Comparison of ENCODE assay signal across 8 mouse cellular contexts in genomic region chr15:10470151-10470831, GRCm38 (mm10). TPM values are rescaled to one million over a fixed set of nuclear protein-coding genes. Genes with fewer than 3 reads are reported as not detected.
A peak's percentile ranks its signal among the peaks of the same experiment; 100 is the strongest.
DNase-seq lines count a peak whose midpoint lies in the region; ATAC-seq and TF ChIP-seq lines count a peak whose summit lies in the region.

Dnajc21 (minus strand) TSS chr15:10470516.

- TF ChIP-seq POLR2A in kidney, adult 2 months (IDR thresholded peaks at IDR 0.05; ENCODE audit: low read depth, low read length): no peak

- TF ChIP-seq CTCF in kidney, adult 2 months (conservative IDR thresholded peaks at IDR 0.05; ENCODE audit: insufficient read depth, insufficient read length, low read depth, low read length): no peak

- WGBS in embryonic facial prominence, embryonic 12.5 days: under 1% methylated on average over 70 of the region's 87 CpGs
- WGBS in kidney, adult 2 months: 4% methylated on average over 85 of the region's 87 CpGs

- ATAC-seq in embryonic facial prominence, embryonic 12.5 days (ENCODE audit: insufficient number of reproducible peaks, insufficient read depth, low FRiP score, low TSS enrichment): peak; percentile 88

- peak within 1 kb of the TSS; percentile 83 for H3K9ac ChIP-seq in embryonic facial prominence, embryonic 12.5 days

- peak within 1 kb of the TSS; percentile 83 for H3K27ac ChIP-seq in embryonic facial prominence, embryonic 12.5 days
- peak within 1 kb of the TSS; percentile 11 for H3K27ac ChIP-seq in kidney, adult 2 months (ENCODE audit: insufficient read depth, low read depth, low read length)

- H3K9me3 ChIP-seq in embryonic facial prominence, embryonic 12.5 days: no peaks in the 10 kb centered on the region

- DNase-seq in A20 (ENCODE audit: low read depth, low spot score): peak; percentile 85
- peak; percentile 92 to 95 for DNase-seq in adrenal gland, postnatal 36 days
- peak; percentile 89 to 94 for DNase-seq in heart, adult 18-20 months
- peak; percentile 93 for DNase-seq in kidney, adult 2 months
- peak; percentile 91 for DNase-seq in liver
- peak; percentile 29 to 67 for DNase-seq in monocyte, adult 2 months (ENCODE audit: low read depth in 1 of 2, low spot score in 2 of 2)
- DNase-seq in spleen, postnatal 14 days (ENCODE audit: low spot score in 2 of 2): peak; percentile 69 to 72

- H3K4me1 ChIP-seq in embryonic facial prominence, embryonic 12.5 days: peaks cover 4% of the 10 kb centered on the region; the same call in 1 of the 2 replicates
- H3K4me1 ChIP-seq in kidney, adult 2 months (ENCODE audit: control insufficient read depth, insufficient read depth, low read length): peaks cover 6% of the 10 kb centered on the region; the same call in 1 of the 2 replicates

- peaks cover 3% of the 10 kb centered on the region for H3K36me3 ChIP-seq in embryonic facial prominence, embryonic 12.5 days
- peaks cover 3% of the 10 kb centered on the region for H3K36me3 ChIP-seq in kidney, adult 2 months (ENCODE audit: control insufficient read depth, insufficient read depth, low read length)

- H3K4me3 ChIP-seq in embryonic facial prominence, embryonic 12.5 days: peak within 1 kb of the TSS; percentile 86
- peak within 1 kb of the TSS; percentile 56 for H3K4me3 ChIP-seq in kidney, adult 2 months (ENCODE audit: insufficient read depth, low read depth, low read length)

- H3K27me3 ChIP-seq in embryonic facial prominence, embryonic 12.5 days: no peaks in the 10 kb centered on the region
- no peaks in the 10 kb centered on the region for H3K27me3 ChIP-seq in kidney, adult 2 months (replicated peaks; ENCODE audit: control insufficient read depth, insufficient read depth, low read length)

- peak within 1 kb of the TSS; percentile 90 for H3K4me2 ChIP-seq in embryonic facial prominence, embryonic 12.5 days (replicated peaks)

RNA-seq across cellular contexts. Expression of gene Dnajc21, which starts in this region (rescaled TPM):
- total RNA-seq in adrenal gland, postnatal 36 days (2021): 10 to 100 TPM; 39.6 to 46.3 TPM
- polyA plus RNA-seq in embryonic facial prominence, embryonic 12.5 days (2016; fragmentation: Nextera tagmentation; extraction: Ambion mirVana): 16.1 and 16.9 TPM in 2 replicates
- 10 to 100 TPM; 34.6 to 36.6 TPM for total RNA-seq in heart, adult 18-20 months (2021)
- 2.4 and 3.2 TPM in 2 replicates for polyA plus RNA-seq in kidney, adult 2 months (2012; rRNA removed)

Comparison
In these comparisons a context has a peak if more than half of its experiments do, and no peak if none do; other contexts are left out.
1. Peak in every context shown above with its lines: DNase-seq, ATAC-seq, H3K4me3 ChIP-seq and H3K27ac ChIP-seq.